Mouse (Mus musculus): Measurements from ENCODE around the gene Tfe3.
"Not testable (repeated sequence)": the region's sequence is repeated elsewhere in the genome, so short reads cannot be mapped to it uniquely, and the experiment has no call there.

Gene Tfe3

GRCm38 (mm10) chrX:7750432-7751116, 11.8 kb upstream of the Tfe3 start, which contains the start of gene Ccdc120:
Gene Ccdc120 (minus strand): TSS chrX:7750905.
- DNase-seq (ENCODE audit: low spot score) = peak; percentile 88

- DNase-seq (ENCODE audit: low spot score) = not testable (repeated sequence)
These were observed 8.7 kb upstream of the Tfe3 start for GRCm38 (mm10) chrX:7753627-7754026.

- DNase-seq (ENCODE audit: low spot score) = no peak
These were observed 499 bp downstream of the Tfe3 start for GRCm38 (mm10) chrX:7762921-7763197.

- DNase-seq (ENCODE audit: low spot score) = peak; percentile 47
These were observed 1.5 kb downstream of the Tfe3 start for GRCm38 (mm10) chrX:7763631-7764393.

GRCm38 (mm10) chrX:7764657-7765280, 2.4 kb downstream of the Tfe3 start:
- DNase-seq (ENCODE audit: low spot score) = no peak

- DNase-seq (ENCODE audit: low spot score) = peak; percentile 5
These were observed 2.9 kb downstream of the Tfe3 start for GRCm38 (mm10) chrX:7765281-7765670.

GRCm38 (mm10) chrX:7765764-7766163, 3.4 kb downstream of the Tfe3 start:
- peak; percentile 54 for DNase-seq (ENCODE audit: low spot score)

- DNase-seq (ENCODE audit: low spot score) = no peak
These were observed 7.1 kb downstream of the Tfe3 start for GRCm38 (mm10) chrX:7769302-7770017.

- no peak for DNase-seq (ENCODE audit: low spot score)
These were observed 10.4 kb downstream of the Tfe3 start for GRCm38 (mm10) chrX:7772766-7773165.

GRCm38 (mm10) chrX:7775501-7776205, 13.3 kb downstream of the Tfe3 start:
- DNase-seq (ENCODE audit: low spot score) = no peak

GRCm38 (mm10) chrX:7776329-7777082, 14.1 kb downstream of the Tfe3 start:
- peak; percentile 73 for DNase-seq (ENCODE audit: low spot score)

- no peak for DNase-seq (ENCODE audit: low spot score)
These were observed 16.3 kb downstream of the Tfe3 start for GRCm38 (mm10) chrX:7778450-7779244.

GRCm38 (mm10) chrX:7779294-7779693, 16.9 kb downstream of the Tfe3 start:
- DNase-seq (ENCODE audit: low spot score) = no peak

- no peak for DNase-seq (ENCODE audit: low spot score)
These were observed 20.3 kb downstream of the Tfe3 start for GRCm38 (mm10) chrX:7782603-7783092.

- DNase-seq (ENCODE audit: low spot score) = peak; percentile 87
These were observed 27.3 kb downstream of the Tfe3 start, which contains the start of gene Gripap1 for GRCm38 (mm10) chrX:7789542-7790136. Gene Gripap1 (plus strand): TSS chrX:7789765.

GRCm38 (mm10) chrX:7790309-7790708, 27.9 kb downstream of the Tfe3 start:
- peak; percentile 1 for DNase-seq (ENCODE audit: low spot score)

- peak; percentile 41 for DNase-seq (ENCODE audit: low spot score)
These were observed 31.0 kb downstream of the Tfe3 start for GRCm38 (mm10) chrX:7793361-7793760.

GRCm38 (mm10) chrX:7795016-7795415, 32.7 kb downstream of the Tfe3 start:
- DNase-seq (ENCODE audit: low spot score) = peak; percentile 58

GRCm38 (mm10) chrX:7797327-7797726, 35.0 kb downstream of the Tfe3 start:
- no peak for DNase-seq (ENCODE audit: low spot score)

- not testable (repeated sequence) for DNase-seq (ENCODE audit: low spot score)
These were observed 39.8 kb downstream of the Tfe3 start for GRCm38 (mm10) chrX:7802157-7802556.
